ENCODE assay signal across 8 mouse cellular contexts in genomic region chr1:160693094-160693447, GRCm38 (mm10).
DNase-seq lines count a peak whose midpoint lies in the region; ATAC-seq and TF ChIP-seq lines count a peak whose summit lies in the region.

No protein-coding gene starts in this region.

- ATAC-seq in forebrain, embryonic 15.5 days (replicated peaks): peak; percentile 95
- no peak for ATAC-seq in forebrain, embryonic 12.5 days (ENCODE audit: low FRiP score)
- ATAC-seq in kidney, postnatal 0 days (replicated peaks; ENCODE audit: low FRiP score, low read depth): peak; percentile 85; the same call in 1 of the 2 replicates
- ATAC-seq in limb, embryonic 15.5 days (ENCODE audit: insufficient number of reproducible peaks, low FRiP score, low TSS enrichment, low read depth): peak; percentile 84

- intact Hi-C loops in heart, adult 2 months (cut with DNase I): loop anchor here (2.0 kb wide), 1 partner anchor 158 kb away; no protein-coding TSS in a partner anchor

- no peaks in the 10 kb centered on the region for H3K79me2 ChIP-seq in heart, adult 2 months (replicated peaks; ENCODE audit: control insufficient read depth, insufficient read depth, low read length)

- H3K36me3 ChIP-seq in forebrain, embryonic 15.5 days: no peaks in the 10 kb centered on the region
- H3K36me3 ChIP-seq in forebrain, embryonic 12.5 days (replicated peaks): no peaks in the 10 kb centered on the region
- peaks cover 10% of the 10 kb centered on the region; the same call in 1 of the 2 replicates for H3K36me3 ChIP-seq in heart, adult 2 months (ENCODE audit: control insufficient read depth, insufficient read depth, low read length)
- no peaks in the 10 kb centered on the region for H3K36me3 ChIP-seq in kidney, postnatal 0 days (ENCODE audit: insufficient read depth, low read length)
- H3K36me3 ChIP-seq in limb, embryonic 15.5 days: no peaks in the 10 kb centered on the region

- no peak overlapping the region for H3K27ac ChIP-seq in forebrain, embryonic 15.5 days (replicated peaks)
- no peak overlapping the region for H3K27ac ChIP-seq in forebrain, embryonic 12.5 days
- peak overlapping the region; percentile 29; the same call in 1 of the 2 replicates for H3K27ac ChIP-seq in heart, adult 2 months
- H3K27ac ChIP-seq in kidney, postnatal 0 days: no peak overlapping the region
- no peak overlapping the region for H3K27ac ChIP-seq in limb, embryonic 15.5 days

- 41% methylated on average over 1 of the region's 1 CpGs for WGBS in forebrain, embryonic 15.5 days
- whole genome bisulfite sequencing in forebrain, embryonic 12.5 days: 67% methylated on average over 1 of the region's 1 CpGs
- 4% methylated on average over 1 of the region's 1 CpGs for WGBS in heart, adult 2 months
- 59% methylated on average over 1 of the region's 1 CpGs for WGBS in kidney, postnatal 0 days
- WGBS in limb, embryonic 15.5 days: 16% methylated on average over 1 of the region's 1 CpGs

- peaks cover 6% of the 10 kb centered on the region; the same call in 1 of the 2 replicates for H3K4me1 ChIP-seq in forebrain, embryonic 15.5 days
- H3K4me1 ChIP-seq in forebrain, embryonic 12.5 days: no peaks in the 10 kb centered on the region
- peaks cover 3% of the 10 kb centered on the region for H3K4me1 ChIP-seq in heart, adult 2 months (ENCODE audit: control insufficient read depth, insufficient read depth, low read length)
- H3K4me1 ChIP-seq in kidney, postnatal 0 days (replicated peaks; ENCODE audit: insufficient read depth, low read length): no peaks in the 10 kb centered on the region
- peaks cover 7% of the 10 kb centered on the region for H3K4me1 ChIP-seq in limb, embryonic 15.5 days

- TF ChIP-seq CTCF in heart, adult 2 months (IDR thresholded peaks at IDR 0.05): no peak
- TF ChIP-seq CTCF in kidney, postnatal 0 days (IDR thresholded peaks at IDR 0.05; ENCODE audit: low read depth): no peak

- no peak overlapping the region for H3K9ac ChIP-seq in forebrain, embryonic 15.5 days (replicated peaks)
- H3K9ac ChIP-seq in forebrain, embryonic 12.5 days: no peak overlapping the region
- H3K9ac ChIP-seq in heart, adult 2 months (ENCODE audit: low read depth, low read length): no peak overlapping the region
- no peak overlapping the region for H3K9ac ChIP-seq in kidney, postnatal 0 days (ENCODE audit: low read depth, low read length)
- H3K9ac ChIP-seq in limb, embryonic 15.5 days: no peak overlapping the region

- H3K4me2 ChIP-seq in forebrain, embryonic 15.5 days (replicated peaks): no peak overlapping the region
- H3K4me2 ChIP-seq in forebrain, embryonic 12.5 days: no peak overlapping the region
- no peak overlapping the region for H3K4me2 ChIP-seq in kidney, postnatal 0 days (ENCODE audit: low read length)
- no peak overlapping the region for H3K4me2 ChIP-seq in limb, embryonic 15.5 days

- TF ChIP-seq POLR2A in heart, adult 2 months (IDR thresholded peaks at IDR 0.05; ENCODE audit: insufficient read depth, low read depth, low read length): no peak

- H3K4me3 ChIP-seq in forebrain, embryonic 15.5 days: no peak overlapping the region
- no peak overlapping the region for H3K4me3 ChIP-seq in forebrain, embryonic 12.5 days (replicated peaks)
- H3K4me3 ChIP-seq in heart, adult 2 months: no peak overlapping the region
- no peak overlapping the region for H3K4me3 ChIP-seq in kidney, postnatal 0 days (replicated peaks; ENCODE audit: low read depth, low read length)
- no peak overlapping the region for H3K4me3 ChIP-seq in limb, embryonic 15.5 days

- peak; percentile 57 for DNase-seq in cerebellum, adult 9-10 months
- peak; percentile 93 for DNase-seq in heart, adult 2 months
- peak; percentile 88 for DNase-seq in kidney, postnatal 0 days (ENCODE audit: low spot score)
- DNase-seq in right cerebral cortex, adult 18-20 months: peak; percentile 95
- DNase-seq in embryo, embryonic 10.5 days (ENCODE audit: low spot score): no peak

- peak; percentile 75; the same call in 1 of the 2 replicates for TF ChIP-seq EP300 in heart, adult 2 months (IDR thresholded peaks at IDR 0.05; ENCODE audit: insufficient read depth, low read depth, low read length)

- no peaks in the 10 kb centered on the region for H3K27me3 ChIP-seq in forebrain, embryonic 15.5 days
- no peaks in the 10 kb centered on the region for H3K27me3 ChIP-seq in forebrain, embryonic 12.5 days
- no peaks in the 10 kb centered on the region for H3K27me3 ChIP-seq in heart, adult 2 months (ENCODE audit: control insufficient read depth, insufficient read depth, low read length)
- H3K27me3 ChIP-seq in kidney, postnatal 0 days (ENCODE audit: insufficient read depth, low read length): no peaks in the 10 kb centered on the region
- H3K27me3 ChIP-seq in limb, embryonic 15.5 days: peaks cover 3% of the 10 kb centered on the region; the same call in 1 of the 2 replicates

- H3K9me3 ChIP-seq in forebrain, embryonic 15.5 days: no peaks in the 10 kb centered on the region
- H3K9me3 ChIP-seq in forebrain, embryonic 12.5 days: no peaks in the 10 kb centered on the region
- H3K9me3 ChIP-seq in kidney, postnatal 0 days (replicated peaks; ENCODE audit: low read length): no peaks in the 10 kb centered on the region
- H3K9me3 ChIP-seq in limb, embryonic 15.5 days: no peaks in the 10 kb centered on the region
